Mouse (Mus musculus) mouse trophoblast stem cell (cell line): ENCODE data around the gene Rapgef2.
"Not testable (repeated sequence)": the region's sequence is repeated elsewhere in the genome, so short reads cannot be mapped to it uniquely, and the experiment has no call there.

Source experiments
- in situ Hi-C, 2 experiments: fragments of 300-500 bp; cut with MseI, MboI; formaldehyde crosslinking; loops; 2 replicates in 1 of 2; 3 replicates in 1 of 2; pipeline ENCODE4 v1.15.1; 2025

Gene Rapgef2

GRCm38 (mm10) chr3:79106360-79106759 is 180.0 kb downstream of the Rapgef2 start:
- in situ Hi-C loops = loop anchor here (10.0 to 25.0 kb wide), 2 partner anchors 144 to 152 kb away; no protein-coding TSS in a partner anchor

GRCm38 (mm10) chr3:79103604-79104003 is 182.7 kb downstream of the Rapgef2 start:
- in situ Hi-C loops = loop anchor here (10.0 to 25.0 kb wide), 2 partner anchors 141 to 149 kb away; no protein-coding TSS in a partner anchor

GRCm38 (mm10) chr3:79101737-79102136 is 184.6 kb downstream of the Rapgef2 start:
- in situ Hi-C loops = loop anchor here (10.0 to 25.0 kb wide), 2 partner anchors 139 to 147 kb away; no protein-coding TSS in a partner anchor

DNA sequence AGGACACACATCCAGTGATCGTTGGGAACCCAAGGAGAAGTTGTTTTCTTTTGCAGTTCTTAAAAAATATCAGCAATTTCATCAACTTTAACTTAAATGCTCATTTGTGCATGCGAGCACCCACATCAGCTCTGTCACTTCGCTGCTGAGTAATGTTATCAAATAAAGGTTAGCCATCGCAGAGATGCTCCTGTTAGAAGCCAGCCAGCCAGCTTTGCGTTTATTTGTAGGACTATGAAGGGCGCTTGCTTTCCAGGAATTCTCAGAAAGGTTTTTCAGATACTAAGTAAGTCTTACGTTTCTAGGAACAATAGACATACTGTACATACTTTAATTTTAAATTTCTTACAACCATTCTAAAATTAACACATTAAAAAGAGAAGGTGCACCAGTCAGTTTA is 185.5 kb downstream of the Rapgef2 start:
- in situ Hi-C loops = loop anchor here (10.0 to 25.0 kb wide), 2 partner anchors 139 to 146 kb away; no protein-coding TSS in a partner anchor

DNA sequence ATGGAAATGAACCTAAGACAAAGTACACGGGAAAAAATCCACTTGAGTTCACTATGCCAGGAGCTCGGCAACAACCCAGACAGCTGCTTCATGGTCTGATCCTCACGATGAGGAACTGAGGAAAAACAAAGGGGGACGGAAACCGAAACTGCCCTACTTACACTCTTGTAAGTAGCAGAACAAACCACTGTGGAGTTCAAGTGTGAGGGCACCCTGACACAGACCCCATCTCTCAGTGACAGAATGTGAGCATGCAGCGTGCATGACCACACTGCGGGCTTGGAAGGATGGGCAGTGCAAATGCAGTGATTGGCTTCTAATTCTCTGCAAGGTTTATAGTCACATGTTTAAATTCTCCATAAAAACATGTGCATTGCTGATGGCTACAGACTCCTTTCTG is 197.2 kb downstream of the Rapgef2 start:
- in situ Hi-C loops = no loop called here

- in situ Hi-C loops = no loop called here
Observed at GRCm38 (mm10) chr3:79088461-79088860, 197.9 kb downstream of the Rapgef2 start.

DNA sequence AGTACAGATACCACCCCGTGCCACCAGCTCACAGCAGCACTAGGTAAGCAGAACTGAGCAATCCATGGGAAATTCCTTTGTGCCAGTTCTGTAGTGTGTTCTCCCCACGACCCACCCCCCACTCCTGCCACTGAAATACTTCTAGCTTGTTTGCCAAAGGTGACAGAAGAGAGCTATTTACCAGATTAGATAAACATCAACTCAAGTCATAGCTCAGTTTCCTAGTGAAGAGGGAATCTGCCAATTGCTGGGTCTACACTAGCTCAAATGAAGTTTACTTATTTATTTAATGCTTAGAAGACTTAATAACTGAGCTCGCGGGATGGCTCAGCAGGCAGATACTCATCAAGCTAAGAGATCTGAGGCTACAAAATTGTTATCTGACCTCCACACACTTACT is 200.0 kb downstream of the Rapgef2 start:
- in situ Hi-C loops = no loop called here

DNA sequence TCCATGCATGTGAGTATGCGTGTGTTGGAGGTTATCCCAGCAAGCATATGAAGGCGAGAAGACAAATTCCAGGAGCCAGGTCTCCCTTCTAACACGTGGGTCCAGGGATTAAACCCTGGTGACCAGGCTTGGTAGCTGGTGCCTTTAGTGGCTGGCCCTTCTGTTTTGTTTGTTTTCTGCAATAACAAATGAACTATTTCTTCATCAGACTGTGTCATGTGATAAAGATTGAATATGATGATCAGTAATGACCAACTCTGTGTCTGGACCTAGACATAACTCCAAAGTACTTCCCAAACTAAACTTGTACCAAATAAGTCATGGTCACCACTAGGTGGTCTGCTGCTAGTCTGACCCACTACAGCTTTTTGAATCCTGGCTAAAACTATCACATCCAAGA is 202.4 kb downstream of the Rapgef2 start:
- in situ Hi-C loops = no loop called here

GRCm38 (mm10) chr3:79083030-79083429 is 203.3 kb downstream of the Rapgef2 start:
- in situ Hi-C loops = no loop called here

GRCm38 (mm10) chr3:79079076-79079475 is 207.2 kb downstream of the Rapgef2 start:
- in situ Hi-C loops = no loop called here

- in situ Hi-C loops = no loop called here
Observed at GRCm38 (mm10) chr3:79074970-79075369, 211.3 kb downstream of the Rapgef2 start.

- in situ Hi-C loops = no loop called here
Observed at GRCm38 (mm10) chr3:79073541-79074244, 212.6 kb downstream of the Rapgef2 start.

DNA sequence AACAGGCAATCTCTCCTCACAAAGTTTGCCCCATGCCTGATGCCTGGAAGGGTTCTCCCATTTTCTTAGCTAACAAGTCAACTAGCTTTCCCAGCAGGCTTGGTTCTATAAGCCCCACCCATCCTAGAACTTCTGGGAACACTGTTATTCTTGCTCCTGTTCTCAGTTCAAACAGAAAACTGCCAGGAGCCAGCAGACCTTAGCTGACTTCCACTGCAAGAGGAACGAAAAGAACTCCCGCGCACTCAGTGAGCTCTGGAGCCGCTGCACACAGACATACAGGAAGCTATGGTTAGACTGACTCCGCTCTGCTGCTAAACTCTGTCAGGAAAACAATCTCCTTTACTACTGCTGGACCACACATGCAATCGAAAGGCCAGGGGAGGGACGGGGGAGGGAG is 214.8 kb downstream of the Rapgef2 start:
- in situ Hi-C loops = no loop called here

GRCm38 (mm10) chr3:79069891-79070290 is 216.4 kb downstream of the Rapgef2 start:
- in situ Hi-C loops = no loop called here

GRCm38 (mm10) chr3:79068976-79069375 is 217.3 kb downstream of the Rapgef2 start:
- in situ Hi-C loops = no loop called here

DNA sequence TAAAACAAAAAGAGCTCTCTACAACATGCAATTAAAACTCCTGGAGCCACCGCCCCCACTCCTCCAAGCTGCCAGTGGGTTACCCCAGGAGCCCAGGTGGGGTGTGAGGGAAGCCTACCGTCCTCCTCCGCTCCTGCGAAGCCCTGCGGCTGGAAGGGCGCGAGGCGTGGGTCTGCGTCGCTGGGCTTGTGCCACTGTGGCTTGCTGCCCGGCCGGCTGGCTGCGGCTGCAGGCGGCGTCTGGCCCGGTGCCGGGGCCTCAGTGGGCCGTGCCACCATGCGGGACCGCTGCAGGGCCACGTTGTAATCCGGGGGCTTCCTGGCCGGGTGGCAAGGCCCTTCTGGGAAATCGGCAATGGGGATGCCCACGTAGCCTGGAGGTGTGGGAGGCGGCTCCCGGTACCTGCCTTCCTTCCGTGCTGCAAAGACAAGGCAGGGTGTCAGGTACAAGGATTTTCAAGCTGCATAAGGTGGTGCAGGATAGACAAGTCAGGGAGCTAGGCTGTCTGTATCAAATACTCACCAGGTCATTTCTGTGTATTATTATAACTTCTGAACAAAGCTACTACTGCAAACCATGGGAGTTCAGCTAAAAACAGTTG is 219.8 kb downstream of the Rapgef2 start:
- in situ Hi-C loops = no loop called here

GRCm38 (mm10) chr3:79064096-79064495 is 222.2 kb downstream of the Rapgef2 start:
- in situ Hi-C loops = no loop called here

DNA sequence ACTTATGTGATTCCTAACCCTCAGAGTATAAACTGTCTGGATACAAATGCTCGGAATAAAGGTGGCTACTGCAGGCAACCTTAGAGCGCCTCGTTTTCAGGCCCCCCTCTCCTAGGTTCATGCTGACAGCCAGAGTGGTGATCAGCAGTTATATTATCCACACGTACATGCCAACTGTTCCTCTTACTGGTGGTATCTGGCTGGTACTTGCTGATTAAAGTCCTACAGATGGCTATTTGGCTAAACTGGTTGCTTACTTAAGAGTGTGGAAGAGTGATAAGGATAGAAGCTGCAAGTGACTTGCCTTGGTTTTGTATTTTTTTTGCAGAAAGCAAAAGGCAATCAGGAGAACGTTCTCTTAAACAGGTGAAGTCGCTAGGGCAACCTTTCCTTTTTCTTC is 224.9 kb downstream of the Rapgef2 start:
- in situ Hi-C loops = no loop called here

- in situ Hi-C loops = not testable (repeated sequence)
Observed at GRCm38 (mm10) chr3:79058491-79058890, 227.8 kb downstream of the Rapgef2 start.

- in situ Hi-C loops = no loop called here
Observed at GRCm38 (mm10) chr3:79045251-79045650, 241.1 kb downstream of the Rapgef2 start.

DNA sequence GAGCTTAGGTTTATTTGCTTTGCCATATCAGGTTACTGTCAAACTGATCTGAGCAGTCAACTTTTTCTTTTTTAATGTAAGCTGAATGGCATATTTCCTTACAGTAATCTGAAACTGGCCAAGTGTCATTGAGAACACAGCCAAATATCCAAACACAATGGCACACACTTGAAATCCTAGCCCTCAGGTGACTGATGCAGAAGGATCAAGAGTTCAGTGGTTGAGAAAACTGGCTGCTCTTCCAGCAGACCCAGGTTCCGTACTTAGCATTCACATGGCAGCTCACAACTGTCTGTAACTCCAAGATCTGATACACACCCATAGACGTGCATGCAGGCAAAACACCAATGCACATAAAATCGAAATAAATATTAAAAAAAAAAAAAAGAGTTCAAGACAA is 243.3 kb downstream of the Rapgef2 start:
- in situ Hi-C loops = no loop called here

DNA sequence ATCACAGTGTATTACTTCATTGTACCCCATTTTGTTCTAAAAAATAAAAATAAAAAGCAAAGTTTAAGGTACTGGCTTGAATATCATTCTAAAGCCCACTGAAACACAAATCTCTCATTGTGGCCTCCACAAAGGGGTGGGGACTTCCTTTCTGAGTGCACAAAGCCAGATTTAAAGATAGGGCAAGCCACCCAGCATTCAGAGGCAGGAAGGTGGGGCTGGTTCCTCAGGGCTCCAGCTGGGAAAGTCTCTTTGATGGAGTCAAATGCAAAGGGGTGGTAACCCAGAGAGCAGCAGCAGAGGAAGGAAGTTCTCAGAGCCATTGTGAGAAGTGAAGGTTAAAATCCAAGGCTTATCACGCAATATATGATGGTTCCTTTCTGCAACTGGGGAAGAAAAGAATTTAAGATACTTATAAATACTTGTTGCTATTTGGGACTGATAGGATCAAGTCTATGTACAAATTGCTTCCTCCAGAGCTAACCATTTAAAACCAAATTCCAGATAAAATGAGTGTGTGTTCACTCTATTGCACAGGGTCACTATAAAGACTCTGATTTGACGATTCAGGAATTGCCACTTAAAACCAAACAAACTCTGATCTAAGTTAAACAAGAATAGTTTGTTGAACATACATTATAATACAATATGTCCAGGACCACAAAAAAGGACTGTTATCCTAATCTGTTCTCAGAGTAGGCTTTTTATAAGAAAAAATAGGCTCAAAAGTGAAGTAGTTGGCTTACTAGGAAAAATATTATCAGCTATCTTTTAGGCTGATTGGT is 246.5 kb downstream of the Rapgef2 start:
- in situ Hi-C loops = no loop called here
